Mouse (Mus musculus): Measurements from ENCODE around the gene Paox.

The Paox gene

GRCm38 (mm10) chr7:140169386-140169785 is 53.8 kb downstream of the Paox start:
- DNase-seq (ENCODE audit: extremely low spot score, low read depth, low spot score): no peak

GRCm38 (mm10) chr7:140170863-140171262 is 55.3 kb downstream of the Paox start:
- DNase-seq (ENCODE audit: extremely low spot score, low read depth, low spot score): no peak

GRCm38 (mm10) chr7:140172936-140173335 is 57.3 kb downstream of the Paox start, which contains the start of gene Olfr523:
TSS of gene Olfr523 (plus strand) at chr7:140173217.
- no peak for DNase-seq (ENCODE audit: extremely low spot score, low read depth, low spot score)

GRCm38 (mm10) chr7:140179176-140179575 is 63.6 kb downstream of the Paox start:
- DNase-seq (ENCODE audit: extremely low spot score, low read depth, low spot score): no peak

- no peak for DNase-seq (ENCODE audit: extremely low spot score, low read depth, low spot score)
Measured at GRCm38 (mm10) chr7:140180692-140181091, 65.1 kb downstream of the Paox start.

- DNase-seq (ENCODE audit: extremely low spot score, low read depth, low spot score): no peak
Measured at GRCm38 (mm10) chr7:140184206-140184605, 68.6 kb downstream of the Paox start.
